Mouse (Mus musculus) cerebellum, adult 2 months (tissue): ENCODE data around the gene Pdlim3.

Experiments used
- CTCF ChIP-seq: fragments of 200-500 bp; IDR thresholded peaks from 2 replicates; pipeline ENCODE4 v1.5.1; 2011; ENCODE audit warnings: low read depth, mild to moderate bottlenecking, control low read depth, low read length, moderate library complexity, borderline replicate concordance; ENCODE audit not compliant: insufficient read depth
- POLR2A ChIP-seq: fragments of 200-500 bp; IDR thresholded peaks from 2 replicates; pipeline ENCODE4 v1.6.1; 2011; ENCODE audit warnings: low read length, control low read depth, borderline replicate concordance; ENCODE audit not compliant: insufficient read depth

DNA sequence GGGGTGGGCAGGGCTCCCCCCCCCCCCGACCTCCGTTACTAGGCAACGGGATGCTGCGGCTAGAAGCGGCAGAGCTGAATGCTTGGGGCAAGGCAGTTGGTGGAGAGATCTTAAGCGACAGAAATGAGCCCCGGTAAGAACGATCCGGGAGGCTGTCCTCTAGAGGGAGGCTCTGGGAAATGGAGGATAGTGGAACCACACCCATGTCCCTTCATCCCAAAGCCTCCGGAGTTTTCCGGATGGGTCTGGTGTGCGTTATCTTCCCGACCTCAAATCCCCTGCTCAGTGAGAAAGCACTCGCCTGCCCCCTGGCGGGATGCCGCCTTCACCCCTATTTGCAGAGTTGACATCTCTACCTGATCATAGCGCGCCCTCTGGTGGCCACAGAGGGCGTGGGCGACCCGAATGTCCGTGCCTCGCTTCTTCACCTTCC lies 49.3 kb downstream of the Pdlim3 start, which contains the start of gene Ccdc110:
- TF ChIP-seq POLR2A (no peak), CTCF (peak; percentile 99)
